Mouse (Mus musculus): ENCODE measurements around the gene Pcx. TPM values are rescaled to one million over a fixed set of nuclear protein-coding genes. Genes with fewer than 3 reads are reported as not detected.

Gene Pcx
- polyA plus RNA-seq, 1 experiment: 41.9 TPM

DNA sequence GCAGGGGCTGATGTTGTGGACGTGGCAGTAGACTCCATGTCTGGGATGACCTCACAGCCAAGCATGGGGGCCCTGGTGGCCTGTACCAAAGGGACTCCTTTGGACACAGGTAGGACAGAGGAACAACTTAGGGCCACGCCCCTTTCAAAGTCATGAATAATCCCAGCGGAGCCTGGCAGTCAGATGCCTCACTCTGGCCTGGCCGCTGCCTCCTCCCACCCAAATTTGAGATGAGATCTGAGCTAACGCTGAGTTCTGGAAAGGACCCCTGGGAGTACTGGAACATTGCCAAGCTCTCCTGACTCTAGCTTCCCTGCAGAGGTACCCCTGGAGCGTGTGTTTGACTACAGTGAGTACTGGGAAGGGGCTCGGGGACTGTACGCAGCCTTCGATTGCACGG, 109.2 kb downstream of the Pcx start:
- Histone ChIP-seq H3K4me3 (ENCODE audit: control insufficient read depth, insufficient read depth, low read length) (no peak overlapping the region), H3K4me1 (replicated peaks; ENCODE audit: control insufficient read depth, insufficient read depth, low read length) (peaks cover 8% of the 10 kb centered on the region), H3K27me3 (ENCODE audit: control insufficient read depth, insufficient read depth, low read length) (no peaks in the 10 kb centered on the region), H3K36me3 (ENCODE audit: control insufficient read depth, insufficient read depth, low read length) (no peaks in the 10 kb centered on the region), H3K27ac (ENCODE audit: control insufficient read depth, insufficient read depth, low read length) (no peak overlapping the region)
- 96% methylated on average over 10 of the region's 10 CpGs for WGBS
- DNase-seq: no peak
- TF ChIP-seq CTCF (IDR thresholded peaks at IDR 0.05; ENCODE audit: borderline replicate concordance, control insufficient read depth, extremely low read depth, insufficient read depth, low read length, poor library complexity): no peak
- no peak for TF ChIP-seq POLR2A (IDR thresholded peaks at IDR 0.05; ENCODE audit: control insufficient read depth, extremely low read depth, insufficient read depth, low read length, poor library complexity)

DNA sequence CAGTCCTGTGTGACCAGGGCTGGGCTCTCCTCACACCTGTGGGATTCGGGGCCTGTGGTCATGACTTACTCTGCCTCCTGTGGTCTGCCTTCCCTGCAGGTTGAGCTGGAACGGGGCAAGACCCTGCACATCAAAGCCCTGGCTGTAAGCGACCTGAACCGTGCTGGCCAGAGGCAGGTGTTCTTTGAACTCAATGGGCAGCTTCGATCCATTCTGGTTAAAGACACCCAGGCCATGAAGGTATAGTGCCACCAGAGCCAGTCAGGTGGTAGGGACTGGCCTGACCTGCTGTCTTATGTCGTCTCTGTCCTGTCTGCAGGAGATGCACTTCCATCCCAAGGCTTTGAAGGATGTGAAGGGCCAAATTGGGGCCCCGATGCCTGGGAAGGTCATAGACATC, 110.4 kb downstream of the Pcx start:
- WGBS: 90% methylated on average over 7 of the region's 7 CpGs
- no peaks in the 10 kb centered on the region for H3K36me3 ChIP-seq (ENCODE audit: control insufficient read depth, insufficient read depth, low read length)
- H3K4me1 ChIP-seq (replicated peaks; ENCODE audit: control insufficient read depth, insufficient read depth, low read length): peaks cover 10% of the 10 kb centered on the region
- DNase-seq: no peak
- H3K27ac ChIP-seq (ENCODE audit: control insufficient read depth, insufficient read depth, low read length): no peak overlapping the region
- TF ChIP-seq POLR2A (IDR thresholded peaks at IDR 0.05; ENCODE audit: control insufficient read depth, extremely low read depth, insufficient read depth, low read length, poor library complexity): no peak
- no peak for TF ChIP-seq CTCF (IDR thresholded peaks at IDR 0.05; ENCODE audit: borderline replicate concordance, control insufficient read depth, extremely low read depth, insufficient read depth, low read length, poor library complexity)
- H3K27me3 ChIP-seq (ENCODE audit: control insufficient read depth, insufficient read depth, low read length): no peaks in the 10 kb centered on the region
- H3K4me3 ChIP-seq (ENCODE audit: control insufficient read depth, insufficient read depth, low read length): no peak overlapping the region

DNA sequence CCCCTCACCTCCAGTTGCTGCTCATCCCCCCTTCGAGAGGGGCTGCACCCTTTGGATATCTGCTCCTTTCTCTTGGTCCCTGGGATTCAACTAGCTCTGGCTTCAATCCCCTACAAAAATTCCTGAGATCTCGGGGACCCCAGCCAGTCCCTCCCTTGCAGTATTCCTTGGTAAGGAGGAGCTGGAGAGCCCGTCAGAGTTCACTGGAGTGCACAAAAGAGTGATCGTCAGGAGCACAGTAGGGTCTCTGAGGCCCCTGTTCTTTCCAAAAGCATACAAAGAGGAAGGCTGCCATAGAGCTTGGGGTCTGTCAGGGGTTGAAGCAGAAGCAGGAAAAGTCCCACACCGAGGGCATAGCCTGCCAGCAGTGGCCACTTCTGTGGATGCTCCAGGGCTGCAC, 112.5 kb downstream of the Pcx start:
- no peak overlapping the region for H3K4me3 ChIP-seq (ENCODE audit: control insufficient read depth, insufficient read depth, low read length)
- H3K27ac ChIP-seq (ENCODE audit: control insufficient read depth, insufficient read depth, low read length): no peak overlapping the region
- 92% methylated on average over 5 of the region's 5 CpGs for WGBS
- H3K27me3 ChIP-seq (ENCODE audit: control insufficient read depth, insufficient read depth, low read length): no peaks in the 10 kb centered on the region
- H3K4me1 ChIP-seq (replicated peaks; ENCODE audit: control insufficient read depth, insufficient read depth, low read length): peaks cover 9% of the 10 kb centered on the region
- no peaks in the 10 kb centered on the region for H3K36me3 ChIP-seq (ENCODE audit: control insufficient read depth, insufficient read depth, low read length)
- no peak for DNase-seq
- no peak for TF ChIP-seq POLR2A (IDR thresholded peaks at IDR 0.05; ENCODE audit: control insufficient read depth, extremely low read depth, insufficient read depth, low read length, poor library complexity)

DNA sequence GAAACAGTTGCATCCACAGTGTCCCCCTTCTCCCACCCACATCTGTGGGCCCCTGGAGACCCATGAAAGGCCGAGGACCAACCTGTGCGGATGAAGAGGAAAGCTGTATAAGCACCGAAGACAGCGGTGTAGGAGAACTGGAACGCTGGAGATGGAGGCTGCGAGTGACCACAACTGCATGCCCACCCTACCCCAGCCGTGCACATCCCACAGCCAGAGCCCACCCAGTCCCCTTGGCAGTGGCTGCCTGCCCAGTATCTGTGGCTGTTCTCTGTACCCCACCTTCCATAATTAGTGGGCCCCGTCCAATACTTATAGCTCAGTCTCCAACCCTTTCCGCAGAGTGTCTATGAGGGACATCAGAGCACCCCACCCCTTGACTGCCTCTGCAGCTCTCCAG, 113.1 kb downstream of the Pcx start:
- Histone ChIP-seq H3K36me3 (ENCODE audit: control insufficient read depth, insufficient read depth, low read length) (no peaks in the 10 kb centered on the region), H3K4me1 (replicated peaks; ENCODE audit: control insufficient read depth, insufficient read depth, low read length) (peaks cover 9% of the 10 kb centered on the region), H3K27ac (ENCODE audit: control insufficient read depth, insufficient read depth, low read length) (no peak overlapping the region), H3K4me3 (ENCODE audit: control insufficient read depth, insufficient read depth, low read length) (no peak overlapping the region), H3K27me3 (ENCODE audit: control insufficient read depth, insufficient read depth, low read length) (no peaks in the 10 kb centered on the region)
- 96% methylated on average over 9 of the region's 9 CpGs for WGBS
- TF ChIP-seq CTCF (IDR thresholded peaks at IDR 0.05; ENCODE audit: borderline replicate concordance, control insufficient read depth, extremely low read depth, insufficient read depth, low read length, poor library complexity): no peak
- no peak for TF ChIP-seq POLR2A (IDR thresholded peaks at IDR 0.05; ENCODE audit: control insufficient read depth, extremely low read depth, insufficient read depth, low read length, poor library complexity)
- no peak for DNase-seq

DNA sequence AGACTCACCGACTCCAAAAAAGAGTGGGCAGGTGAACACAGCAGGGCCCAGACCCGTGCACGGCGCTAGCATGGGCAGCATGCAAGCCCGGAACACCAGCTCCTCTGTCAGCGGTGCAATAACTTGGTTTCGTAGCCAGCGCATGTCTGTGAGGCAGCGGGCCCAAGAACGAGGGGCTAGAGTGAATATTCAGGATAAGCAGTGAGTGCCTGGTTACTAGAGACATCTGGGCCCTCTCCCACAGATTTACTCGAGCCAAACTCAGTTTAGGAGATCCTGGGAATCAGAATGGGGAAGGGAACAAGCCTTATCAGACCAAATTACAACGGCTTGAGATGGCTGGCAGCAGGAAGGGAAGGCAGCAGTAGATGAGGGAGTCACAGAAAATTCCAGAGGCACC, 113.7 kb downstream of the Pcx start:
- WGBS: 96% methylated on average over 12 of the region's 12 CpGs
- TF ChIP-seq POLR2A (IDR thresholded peaks at IDR 0.05; ENCODE audit: control insufficient read depth, extremely low read depth, insufficient read depth, low read length, poor library complexity) (no peak), CTCF (IDR thresholded peaks at IDR 0.05; ENCODE audit: borderline replicate concordance, control insufficient read depth, extremely low read depth, insufficient read depth, low read length, poor library complexity) (no peak)
- H3K36me3 ChIP-seq (ENCODE audit: control insufficient read depth, insufficient read depth, low read length): no peaks in the 10 kb centered on the region
- no peak for DNase-seq
- peaks cover 9% of the 10 kb centered on the region for H3K4me1 ChIP-seq (replicated peaks; ENCODE audit: control insufficient read depth, insufficient read depth, low read length)
- H3K27ac ChIP-seq (ENCODE audit: control insufficient read depth, insufficient read depth, low read length): no peak overlapping the region
- H3K4me3 ChIP-seq (ENCODE audit: control insufficient read depth, insufficient read depth, low read length): no peak overlapping the region
- no peaks in the 10 kb centered on the region for H3K27me3 ChIP-seq (ENCODE audit: control insufficient read depth, insufficient read depth, low read length)

DNA sequence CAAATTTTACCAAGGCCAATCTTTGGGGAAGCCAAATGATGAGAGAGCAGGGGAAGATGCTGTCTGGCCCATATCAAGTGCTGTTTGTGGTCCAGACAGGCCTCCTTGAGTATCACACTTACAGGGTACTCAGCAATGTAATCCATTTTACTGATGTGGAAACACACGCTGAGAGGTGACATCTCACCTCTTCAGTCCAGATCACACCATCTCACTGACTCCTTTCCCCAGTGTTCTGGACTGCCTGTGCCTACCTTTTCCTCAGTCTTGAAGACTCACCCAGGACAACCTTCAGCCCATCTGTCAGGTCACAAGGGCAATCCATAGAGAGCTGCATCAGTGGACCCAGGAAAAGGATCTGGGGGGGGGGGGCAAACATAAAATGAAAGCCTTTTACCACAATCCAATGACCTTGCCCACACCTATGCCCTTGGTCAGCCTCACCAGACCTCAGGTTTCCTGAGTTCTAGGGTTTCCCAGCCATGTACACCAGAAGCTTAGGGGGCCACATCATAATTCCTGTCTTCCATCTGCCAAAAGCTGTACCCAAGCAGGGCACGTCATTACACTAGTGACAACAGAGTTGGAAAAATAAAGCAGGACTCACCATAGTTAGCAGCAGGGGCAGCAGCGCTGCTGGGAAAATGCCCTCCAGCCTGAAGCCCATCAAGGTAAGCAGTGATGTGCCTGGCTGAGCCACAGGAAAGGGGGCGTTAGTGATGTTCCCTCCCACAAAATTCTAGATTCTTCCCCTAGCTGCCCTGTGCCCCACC, 114.3 kb downstream of the Pcx start:
- Histone ChIP-seq H3K27ac (ENCODE audit: control insufficient read depth, insufficient read depth, low read length) (no peak overlapping the region), H3K36me3 (ENCODE audit: control insufficient read depth, insufficient read depth, low read length) (no peaks in the 10 kb centered on the region), H3K4me1 (replicated peaks; ENCODE audit: control insufficient read depth, insufficient read depth, low read length) (peaks cover 9% of the 10 kb centered on the region), H3K4me3 (ENCODE audit: control insufficient read depth, insufficient read depth, low read length) (peak overlapping the region; percentile 83), H3K27me3 (ENCODE audit: control insufficient read depth, insufficient read depth, low read length) (no peaks in the 10 kb centered on the region)
- DNase-seq: no peak
- TF ChIP-seq POLR2A (IDR thresholded peaks at IDR 0.05; ENCODE audit: control insufficient read depth, extremely low read depth, insufficient read depth, low read length, poor library complexity) (no peak), CTCF (IDR thresholded peaks at IDR 0.05; ENCODE audit: borderline replicate concordance, control insufficient read depth, extremely low read depth, insufficient read depth, low read length, poor library complexity) (no peak)
- WGBS: 40% methylated on average over 4 of the region's 4 CpGs

Measured in thymus, adult 2 months (tissue).